Mouse (Mus musculus) small intestine, adult 2 months (tissue): Measurements from ENCODE around the gene Gpr1.

ENCODE experiments used
- CTCF ChIP-seq: fragments of 200-500 bp; IDR thresholded peaks from 2 replicates; pipeline ENCODE4 v1.5.1; 2012; ENCODE audit warnings: low read depth, mild to moderate bottlenecking, control low read depth, inconsistent platforms, low read length, moderate library complexity, mixed read lengths; ENCODE audit not compliant: insufficient replicate concordance, insufficient read length; ENCODE audit errors: extremely low read depth
- POLR2A ChIP-seq: fragments of 200-500 bp; IDR thresholded peaks from 2 replicates; pipeline ENCODE4 v1.6.1; 2012; ENCODE audit warnings: low read depth, mild to moderate bottlenecking, control low read depth, inconsistent platforms, low read length, moderate library complexity

GRCm38 (mm10) chr1:63203471-63203870, 10.9 kb downstream of the Gpr1 start:
- TF ChIP-seq CTCF = no peak
- TF ChIP-seq POLR2A = no peak
